In genomic region chr5:35024975-35025374, GRCm38 (mm10) we compare ENCODE assay signal across 8 mouse cellular contexts. TPM values are rescaled to one million over a fixed set of nuclear protein-coding genes. Genes with fewer than 3 reads are reported as not detected.
DNase-seq lines count a peak whose midpoint lies in the region; ATAC-seq and TF ChIP-seq lines count a peak whose summit lies in the region.
"Had no signal": no experiment of that assay in that cellular context is flagged by ENCODE, and none has a peak within 500 bp of the region (broad histone marks: within the 10 kb centered on the region; RNA-seq: fewer than 3 reads in every experiment).

No protein-coding gene starts in this region.

- H3ac ChIP-seq in C2C12 (ENCODE audit: control insufficient read depth, insufficient read length, low read depth) = no peak overlapping the region

- TF ChIP-seq POLR2A in MEL (IDR thresholded peaks at IDR 0.05; ENCODE audit: control insufficient read depth in 1 of 2, insufficient read depth in 1 of 2, low read depth in 1 of 2, low read length in 2 of 2, poor library complexity in 1 of 2) = no peak
- TF ChIP-seq POLR2A in cortical plate, adult 2 months (IDR thresholded peaks at IDR 0.05; ENCODE audit: extremely low read depth, insufficient read depth, low read length) = no peak

- no peak overlapping the region for H3K27ac ChIP-seq in MEL (ENCODE audit: control insufficient read depth, low read depth, low read length)
- no peak overlapping the region for H3K27ac ChIP-seq in cortical plate, adult 2 months (ENCODE audit: insufficient read depth, low read length)
- no peak overlapping the region for H3K27ac ChIP-seq in heart, postnatal 0 days (ENCODE audit: low read depth)
- H3K27ac ChIP-seq: neural tube, embryonic 12.5 days had no signal

- no peaks in the 10 kb centered on the region for H3K9me3 ChIP-seq in MEL (replicated peaks; ENCODE audit: insufficient read depth, low read length)
- no peaks in the 10 kb centered on the region for H3K9me3 ChIP-seq in heart, postnatal 0 days (replicated peaks; ENCODE audit: control insufficient read depth, low read length)
- H3K9me3 ChIP-seq: neural tube, embryonic 12.5 days had no signal

- DNase-seq in MEL (ENCODE audit: low read depth, low spot score) = peak; percentile 52
- peak; percentile 52 for DNase-seq in heart, postnatal 0 days (ENCODE audit: low spot score)
- peak; percentile 76 to 81 for DNase-seq in kidney, postnatal 4 days
- DNase-seq in lung, postnatal 25 days (ENCODE audit: low spot score) = peak; percentile 65
- peak; percentile 42 to 45 for DNase-seq in spleen, postnatal 14 days (ENCODE audit: low spot score in 2 of 2)

- H3K79me2 ChIP-seq in C2C12 (ENCODE audit: control insufficient read depth, insufficient read depth) = no peaks in the 10 kb centered on the region
- H3K79me2 ChIP-seq in MEL (ENCODE audit: control insufficient read depth, insufficient read depth, low read length, poor library complexity) = no peaks in the 10 kb centered on the region

- no peaks in the 10 kb centered on the region for H3K4me1 ChIP-seq in MEL (ENCODE audit: control insufficient read depth in 1 of 2, insufficient read depth in 2 of 2, low read length in 2 of 2)
- H3K4me1 ChIP-seq in cortical plate, adult 2 months (ENCODE audit: control insufficient read depth, insufficient read depth, low read length) = peaks cover 4% of the 10 kb centered on the region
- peaks cover 6% of the 10 kb centered on the region; the same call in 1 of the 2 replicates for H3K4me1 ChIP-seq in heart, postnatal 0 days (ENCODE audit: control insufficient read depth, insufficient read depth)
- H3K4me1 ChIP-seq: neural tube, embryonic 12.5 days had no signal

- no peak for TF ChIP-seq EP300 in MEL (IDR thresholded peaks at IDR 0.05; ENCODE audit: low read depth in 1 of 2, low read length in 2 of 2)
- TF ChIP-seq EP300 in heart, postnatal 0 days (IDR thresholded peaks at IDR 0.05; ENCODE audit: low read depth) = no peak

- peaks cover 45% of the 10 kb centered on the region for H3K36me3 ChIP-seq in C2C12 (ENCODE audit: control insufficient read depth, insufficient read depth)
- H3K36me3 ChIP-seq in MEL (ENCODE audit: control insufficient read depth in 1 of 2, insufficient read depth in 2 of 2, low read length in 2 of 2) = no peaks in the 10 kb centered on the region
- peaks cover 79% of the 10 kb centered on the region for H3K36me3 ChIP-seq in heart, postnatal 0 days (replicated peaks; ENCODE audit: control insufficient read depth, insufficient read depth, low read length)

- H3K27me3 ChIP-seq in C2C12 (ENCODE audit: control insufficient read depth, insufficient read depth, insufficient read length) (no peaks in the 10 kb centered on the region), MEL (ENCODE audit: control insufficient read depth in 1 of 2, insufficient read depth in 2 of 2, low read length in 2 of 2) (no peaks in the 10 kb centered on the region)
- no peaks in the 10 kb centered on the region for H3K27me3 ChIP-seq in heart, postnatal 0 days (ENCODE audit: control insufficient read depth, insufficient read depth, low read length)
- H3K27me3 ChIP-seq: neural tube, embryonic 12.5 days had no signal

- peak; percentile 78 for TF ChIP-seq CTCF in C2C12 (IDR thresholded peaks at IDR 0.05; ENCODE audit: control insufficient read depth, insufficient read depth, insufficient read length)
- peak; percentile 59 to 89 (median 88) for TF ChIP-seq CTCF in MEL (IDR thresholded peaks at IDR 0.05 in 2 of 3, conservative IDR thresholded peaks at IDR 0.05 in 1 of 3; ENCODE audit: control insufficient read depth in 1 of 3, insufficient read depth in 1 of 3, low read depth in 2 of 3, low read length in 3 of 3, poor library complexity in 1 of 3, severe bottlenecking in 1 of 3)
- peak; percentile 62 for TF ChIP-seq CTCF in cortical plate, adult 2 months (IDR thresholded peaks at IDR 0.05; ENCODE audit: extremely low read depth, insufficient read depth, low read length)
- peak; percentile 76 for TF ChIP-seq CTCF in heart, postnatal 0 days (IDR thresholded peaks at IDR 0.05; ENCODE audit: low read depth)

- WGBS in heart, postnatal 0 days = 14% methylated on average over 2 of the region's 2 CpGs

- no peak overlapping the region for H3K9ac ChIP-seq in MEL (ENCODE audit: control insufficient read depth, low read depth, low read length, poor library complexity, severe bottlenecking)
- no peak overlapping the region for H3K9ac ChIP-seq in heart, postnatal 0 days (replicated peaks; ENCODE audit: low read depth, low read length)
- H3K9ac ChIP-seq: neural tube, embryonic 12.5 days had no signal

- H3K79me3 ChIP-seq in C2C12 (ENCODE audit: low read depth) = no peaks in the 10 kb centered on the region

- H3K4me3 ChIP-seq in C2C12 (ENCODE audit: insufficient read depth, poor library complexity, severe bottlenecking) = no peak overlapping the region
- H3K4me3 ChIP-seq in MEL (ENCODE audit: control insufficient read depth in 1 of 2, insufficient read depth in 1 of 2, low read depth in 2 of 2, low read length in 2 of 2) = no peak overlapping the region
- no peak overlapping the region for H3K4me3 ChIP-seq in cortical plate, adult 2 months (ENCODE audit: insufficient read depth, low read length)
- no peak overlapping the region for H3K4me3 ChIP-seq in heart, postnatal 0 days (ENCODE audit: low read depth, low read length)
- H3K4me3 ChIP-seq: neural tube, embryonic 12.5 days had no signal

- ATAC-seq in heart, postnatal 0 days (ENCODE audit: insufficient read depth, low read depth) = 0 out of 2 replicates have a peak, but pooled peaks have one; percentile 16

- peak; percentile 90 for TF ChIP-seq RAD21 in MEL (IDR thresholded peaks at IDR 0.05; ENCODE audit: low read depth, low read length)

- H3K4me2 ChIP-seq in heart, postnatal 0 days (ENCODE audit: low read depth, low read length) = no peak overlapping the region
- H3K4me2 ChIP-seq: neural tube, embryonic 12.5 days had no signal

TF ChIP-seq in C2C12, 6 proteins besides CTCF, POLR2A, EP300 and RAD21:
- TF ChIP-seq FOSL1 (IDR thresholded peaks at IDR 0.05; ENCODE audit: insufficient read depth, low read length, poor library complexity, severe bottlenecking) (no peak), MYOD1 (IDR thresholded peaks at IDR 0.05; ENCODE audit: control insufficient read depth, insufficient read length, low read depth) (no peak), MAX (IDR thresholded peaks at IDR 0.05) (no peak), MYOG (IDR thresholded peaks at IDR 0.05; ENCODE audit: control insufficient read depth, extremely low read depth, insufficient read length) (no peak), USF1 (IDR thresholded peaks at IDR 0.05; ENCODE audit: low read depth) (no peak), CEBPB (IDR thresholded peaks at IDR 0.05; ENCODE audit: low read depth) (no peak)
TF ChIP-seq in C2C12: peak in this region for 0.

TF ChIP-seq in MEL, 35 proteins besides CTCF, POLR2A, EP300 and RAD21:
- TF ChIP-seq SMC3 (IDR thresholded peaks at IDR 0.05; ENCODE audit: low read depth, low read length) = peak; percentile 96
- peak; percentile 79 for TF ChIP-seq ZC3H11A (IDR thresholded peaks at IDR 0.05; ENCODE audit: low read depth, low read length)
- TF ChIP-seq MAX (IDR thresholded peaks at IDR 0.05; ENCODE audit: low read length) = 0 out of 2 replicates have a peak, but pooled peaks have one; percentile 35
- peak; percentile 23; the same call in 1 of the 2 replicates for TF ChIP-seq SIN3A (IDR thresholded peaks at IDR 0.05; ENCODE audit: low read length)
- TF ChIP-seq USF1 (IDR thresholded peaks at IDR 0.05; ENCODE audit: low read depth, low read length) = no peak
TF ChIP-seq in MEL: peak in this region for 4.

RNA-seq across cellular contexts. Expression of gene Hgfac, which starts 16.3 kb away (rescaled TPM):
- 0.06 TPM for polyA plus RNA-seq in C2C12 (2012; fragmentation: generic; extraction: Trizol)
- 0.39 and 0.62 TPM in 2 replicates for total RNA-seq in MEL (2012; rRNA removed)
- polyA plus RNA-seq in MEL (2012; ENCODE audit: insufficient read depth in 1 of 2, insufficient read length in 2 of 2, low read depth in 1 of 2, low replicate concordance in 2 of 2, missing spikeins in 1 of 2) = 1 to 10 TPM in 1 of 2 experiments, not detected in 1; 1.6 TPM
- polyA plus RNA-seq in cortical plate, adult 2 months (2012; rRNA removed) = 0.44 and 0.45 TPM in 2 replicates
- 0.19 TPM in 1 of 2 replicates, not detected in the other for total RNA-seq in heart, postnatal 0 days (2014; rRNA removed; ENCODE audit: low replicate concordance)
- 0.16 and 0.36 TPM in 2 replicates for polyA plus RNA-seq in heart, postnatal 0 days (2015; fragmentation: Nextera tagmentation; extraction: Ambion mirVana)

RNA-seq across cellular contexts. Expression of gene Dok7, which starts 31.6 kb away (rescaled TPM):
- polyA plus RNA-seq in C2C12 (2012; fragmentation: generic; extraction: Trizol) = 15.8 TPM
- total RNA-seq in MEL (2012; rRNA removed) = 0.08 TPM in 1 of 2 replicates, not detected in the other
- polyA plus RNA-seq in MEL (2012; ENCODE audit: insufficient read depth in 1 of 2, insufficient read length in 2 of 2, low read depth in 1 of 2, low replicate concordance in 2 of 2, missing spikeins in 1 of 2) = under 1 TPM in 1 of 2 experiments, not detected in 1; 0.21 TPM
- polyA plus RNA-seq in cortical plate, adult 2 months (2012; rRNA removed) = 17.1 and 17.7 TPM in 2 replicates
- 27.7 and 37.7 TPM in 2 replicates for total RNA-seq in heart, postnatal 0 days (2014; rRNA removed; ENCODE audit: low replicate concordance)
- 14.1 and 15.0 TPM in 2 replicates for polyA plus RNA-seq in heart, postnatal 0 days (2015; fragmentation: Nextera tagmentation; extraction: Ambion mirVana)

Comparison
In these comparisons a context has a peak if more than half of its experiments do, and no peak if none do; other contexts are left out.
1. RNA of gene Dok7, which starts 31.6 kb away (polyA plus RNA-seq): 17.1 to 17.7 TPM in cortical plate, adult 2 months, 15.8 TPM in C2C12 (single experiment) and 14.1 to 15.0 TPM in heart, postnatal 0 days; 0.21 TPM in MEL; every median in the first group is over 10 times any median in the second.
2. Peak in every context shown above with its lines, with median percentiles within 50 percentile points of each other: CTCF ChIP-seq and DNase-seq.